ENCODE assay signal across 12 mouse cellular contexts in the genomic region with DNA sequence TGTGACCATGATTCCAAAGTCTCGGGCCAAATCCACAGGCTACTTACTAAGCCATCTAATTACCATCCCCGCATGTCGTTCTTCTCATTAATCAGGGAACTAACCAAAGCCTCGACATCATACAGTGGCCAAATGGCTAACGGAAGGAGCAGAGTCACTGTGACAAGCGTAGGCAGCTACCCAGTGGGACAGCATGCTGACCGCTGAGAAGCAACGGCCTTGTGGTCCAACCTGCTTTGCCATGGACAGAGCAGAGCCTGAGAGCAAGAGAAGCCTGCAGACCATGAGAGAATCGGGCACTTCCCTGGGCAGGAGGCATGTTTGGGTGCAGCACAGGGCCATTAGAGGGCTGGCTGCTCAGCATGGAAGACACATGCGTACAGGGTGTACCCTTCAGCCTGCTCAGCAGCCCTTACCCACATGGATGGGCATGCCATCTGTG.
DNase-seq lines count a peak whose midpoint lies in the region; ATAC-seq and TF ChIP-seq lines count a peak whose summit lies in the region.
"Had no signal": no experiment of that assay in that cellular context is flagged by ENCODE, and none has a peak within 500 bp of the region (broad histone marks: within the 10 kb centered on the region; RNA-seq: fewer than 3 reads in every experiment).

No protein-coding gene starts in this region.

- ATAC-seq in forebrain, embryonic 12.5 days (ENCODE audit: low FRiP score), result no peak
- ATAC-seq in hindbrain, embryonic 14.5 days (ENCODE audit: low FRiP score), result peak; percentile 65

- no peak overlapping the region for H3K4me3 ChIP-seq in forebrain, embryonic 10.5 days
- H3K4me3 ChIP-seq in forebrain, embryonic 12.5 days (replicated peaks), result no peak overlapping the region
- no peak overlapping the region for H3K4me3 ChIP-seq in hindbrain, embryonic 14.5 days (replicated peaks; ENCODE audit: low read length)
- H3K4me3 ChIP-seq in lung, adult 2 months (replicated peaks; ENCODE audit: extremely low read depth, low read depth, low read length), result no peak overlapping the region
- H3K4me3 ChIP-seq: limb, embryonic 12.5 days had no signal

- no peak for DNase-seq in forebrain, embryonic 10.5 days (ENCODE audit: extremely low spot score, low spot score)
- DNase-seq in right cerebral cortex, postnatal 4 days, result peak; percentile 6
- no peak for DNase-seq in right cerebral cortex, postnatal 25 days
- no peak for DNase-seq in hindbrain, embryonic 14.5 days (ENCODE audit: low spot score)
- no peak for DNase-seq in adrenal gland, adult 2 months
- no peak for DNase-seq in lung, adult 2 months
- DNase-seq in embryo, embryonic 10.5 days (ENCODE audit: low spot score), result no peak
- DNase-seq: heart, adult 18-20 months; kidney, postnatal 25 days; right cerebral cortex, postnatal 14 days had no signal

- no peaks in the 10 kb centered on the region for H3K27me3 ChIP-seq in forebrain, embryonic 10.5 days (ENCODE audit: poor library complexity, severe bottlenecking)
- H3K27me3 ChIP-seq in forebrain, embryonic 12.5 days, result no peaks in the 10 kb centered on the region
- no peaks in the 10 kb centered on the region for H3K27me3 ChIP-seq in hindbrain, embryonic 14.5 days (ENCODE audit: control insufficient read depth, insufficient read depth, low read length)
- H3K27me3 ChIP-seq: limb, embryonic 12.5 days had no signal

- peak overlapping the region; percentile 51; the same call in 1 of the 2 replicates for H3K27ac ChIP-seq in forebrain, embryonic 10.5 days
- H3K27ac ChIP-seq in forebrain, embryonic 12.5 days, result no peak overlapping the region
- peak overlapping the region; percentile 35; the same call in 1 of the 2 replicates for H3K27ac ChIP-seq in hindbrain, embryonic 14.5 days
- H3K27ac ChIP-seq: limb, embryonic 12.5 days had no signal

- H3K4me2 ChIP-seq in forebrain, embryonic 12.5 days, result no peak overlapping the region
- no peak overlapping the region for H3K4me2 ChIP-seq in hindbrain, embryonic 14.5 days (replicated peaks)
- H3K4me2 ChIP-seq: limb, embryonic 12.5 days had no signal

- WGBS in forebrain, embryonic 10.5 days, result 87% methylated on average over 10 of the region's 10 CpGs
- 83% methylated on average over 10 of the region's 10 CpGs for WGBS in forebrain, embryonic 12.5 days
- 72% methylated on average over 10 of the region's 10 CpGs for WGBS in hindbrain, embryonic 14.5 days
- 87% methylated on average over 10 of the region's 10 CpGs for WGBS in lung, adult 2 months

- no peak for TF ChIP-seq CTCF in lung, adult 2 months (IDR thresholded peaks at IDR 0.05; ENCODE audit: insufficient read depth, low read length)

- no peak overlapping the region for H3K9ac ChIP-seq in forebrain, embryonic 12.5 days
- H3K9ac ChIP-seq in hindbrain, embryonic 14.5 days, result no peak overlapping the region
- H3K9ac ChIP-seq: limb, embryonic 12.5 days had no signal

- no peak for TF ChIP-seq POLR2A in lung, adult 2 months (IDR thresholded peaks at IDR 0.05; ENCODE audit: borderline replicate concordance, extremely low read depth, low read depth, low read length)

- H3K9me3 ChIP-seq in forebrain, embryonic 10.5 days, result no peaks in the 10 kb centered on the region
- H3K9me3 ChIP-seq in forebrain, embryonic 12.5 days, result no peaks in the 10 kb centered on the region
- no peaks in the 10 kb centered on the region for H3K9me3 ChIP-seq in hindbrain, embryonic 14.5 days (ENCODE audit: control insufficient read depth, low read length)
- H3K9me3 ChIP-seq: limb, embryonic 12.5 days had no signal

- H3K36me3 ChIP-seq in forebrain, embryonic 10.5 days (replicated peaks), result no peaks in the 10 kb centered on the region
- H3K36me3 ChIP-seq in forebrain, embryonic 12.5 days (replicated peaks), result no peaks in the 10 kb centered on the region
- H3K36me3 ChIP-seq in hindbrain, embryonic 14.5 days (replicated peaks; ENCODE audit: control insufficient read depth, insufficient read depth), result no peaks in the 10 kb centered on the region
- H3K36me3 ChIP-seq: limb, embryonic 12.5 days had no signal

- no peaks in the 10 kb centered on the region for H3K4me1 ChIP-seq in forebrain, embryonic 10.5 days
- 0 out of 2 replicates have a peak, but pooled peaks cover 2% of the 10 kb centered on the region for H3K4me1 ChIP-seq in forebrain, embryonic 12.5 days
- H3K4me1 ChIP-seq in hindbrain, embryonic 14.5 days (replicated peaks; ENCODE audit: control insufficient read depth, insufficient read depth, low read length), result 0 out of 2 replicates have a peak, but pooled peaks cover 4% of the 10 kb centered on the region
- H3K4me1 ChIP-seq in lung, adult 2 months (ENCODE audit: control insufficient read depth, insufficient read depth, low read length), result no peaks in the 10 kb centered on the region
- H3K4me1 ChIP-seq: limb, embryonic 12.5 days had no signal
